Mouse (Mus musculus) telencephalon, adult 2 months (tissue): Measurements from ENCODE around the gene Ms4a14.
"Not testable (repeated sequence)": the region's sequence is repeated elsewhere in the genome, so short reads cannot be mapped to it uniquely, and the experiment has no call there.

ENCODE experiments used
- DNase-seq: peaks from one replicate; pipeline ENCODE4 v3.0.0-alpha.2; 2011; ENCODE audit warnings: low read depth, low spot score

The Ms4a14 gene

GRCm38 (mm10) chr19:11263549-11263948 is 50.7 kb downstream of the Ms4a14 start:
- DNase-seq, result no peak

- not testable (repeated sequence) for DNase-seq
These were observed 51.3 kb downstream of the Ms4a14 start for GRCm38 (mm10) chr19:11262932-11263331.

- no peak for DNase-seq
These were observed 52.7 kb downstream of the Ms4a14 start for GRCm38 (mm10) chr19:11261522-11261921.
